Mouse (Mus musculus) gastrocnemius, adult 18-20 months (tissue): ENCODE measurements around the gene Ash1l. TPM values are rescaled to one million over a fixed set of nuclear protein-coding genes. Genes with fewer than 3 reads are reported as not detected.

ENCODE experiments used
- DNase-seq: peaks from one replicate; pipeline ENCODE4 v3.0.0; 2021; ENCODE audit warnings: low spot score
- total RNA-seq, 2 experiments: library from RNA; stranded (reverse); gene quantifications; 2 replicates each; pipeline ENCODE4 v1.2.3; 2021

The Ash1l gene
- total RNA-seq, 2 experiments from 2014 or later, result 31.0 to 33.3 TPM

- no peak for DNase-seq
These were observed 141.5 kb downstream of the Ash1l start for GRCm38 (mm10) chr3:89091811-89092508.

- no peak for DNase-seq
These were observed 142.2 kb downstream of the Ash1l start for GRCm38 (mm10) chr3:89092509-89093090.

- peak; percentile 84 for DNase-seq
These were observed 142.8 kb downstream of the Ash1l start, which contains the start of gene Rusc1 for GRCm38 (mm10) chr3:89093175-89093574. Gene Rusc1 (minus strand): TSS chr3:89093311.

- DNase-seq, result no peak
These were observed 143.6 kb downstream of the Ash1l start for GRCm38 (mm10) chr3:89094021-89094420.

DNA sequence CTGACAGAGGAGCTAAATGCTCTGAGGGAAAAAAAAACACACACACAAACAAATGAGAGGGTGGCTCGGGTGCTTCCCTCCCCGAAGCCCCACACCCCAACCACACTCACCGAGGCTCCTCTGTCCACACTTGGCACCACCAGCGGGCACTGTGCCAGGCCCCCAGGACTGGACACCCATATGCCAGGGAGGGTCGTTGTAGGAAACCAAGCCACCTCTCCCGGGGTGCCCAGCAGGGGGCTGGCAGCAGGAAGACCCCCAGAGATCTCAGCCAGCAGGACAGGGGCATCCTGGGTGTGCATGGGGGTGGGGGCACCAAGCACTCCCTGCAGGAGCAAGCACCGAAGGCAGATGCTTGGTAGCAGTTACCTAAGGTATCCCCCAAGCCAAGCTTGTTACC is 150.4 kb downstream of the Ash1l start, which contains the start of gene Gm43738:
Gene Gm43738 (minus strand): TSS at position 289 of the 400 bp plus-strand sequence.
- no peak for DNase-seq

- no peak for DNase-seq
These were observed 151.0 kb downstream of the Ash1l start for GRCm38 (mm10) chr3:89101459-89101811.

DNA sequence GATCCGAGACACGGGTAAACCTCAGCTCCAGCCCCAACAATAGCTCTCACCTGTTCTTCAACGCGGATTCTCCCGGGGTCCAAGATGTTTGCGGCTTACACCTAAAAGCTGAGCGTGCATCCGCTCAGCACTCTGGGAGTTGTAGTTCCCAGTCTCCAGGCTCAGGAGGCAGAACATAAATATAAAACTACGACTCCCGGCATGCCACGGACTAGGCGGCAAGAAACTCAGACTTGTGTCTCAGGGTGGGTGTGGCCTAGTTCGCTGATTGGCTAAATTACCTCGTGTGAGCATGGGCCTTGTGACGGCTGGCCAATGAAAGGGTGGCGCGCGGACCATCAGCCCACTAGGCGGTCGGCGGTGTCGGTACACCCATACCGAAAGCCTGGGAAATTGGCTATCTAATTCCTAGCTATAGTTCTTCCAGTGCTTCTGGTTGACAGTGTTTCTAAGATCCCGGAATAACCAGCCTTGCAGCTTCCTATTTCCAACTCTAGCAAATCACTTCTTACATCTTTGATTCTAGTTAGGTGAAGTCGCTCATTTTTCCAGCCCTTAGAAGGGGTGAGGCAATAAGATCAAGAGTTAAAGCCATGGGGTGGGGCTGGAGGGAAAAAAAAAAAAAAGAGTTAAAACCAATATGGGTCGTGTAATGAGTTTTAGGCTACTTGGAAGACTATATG is 151.5 kb downstream of the Ash1l start, which contains the start of gene Fdps:
Gene Fdps (minus strand): TSS at position 148 of the 683 bp plus-strand sequence.
- DNase-seq, result peak; percentile 98

GRCm38 (mm10) chr3:89102495-89103290 is 152.3 kb downstream of the Ash1l start:
- no peak for DNase-seq

- DNase-seq, result no peak
These were observed 152.8 kb downstream of the Ash1l start for GRCm38 (mm10) chr3:89103291-89103595.

GRCm38 (mm10) chr3:89106881-89107280 is 156.5 kb downstream of the Ash1l start:
- no peak for DNase-seq

GRCm38 (mm10) chr3:89107545-89107944 is 157.1 kb downstream of the Ash1l start:
- DNase-seq, result no peak

GRCm38 (mm10) chr3:89108146-89108545 is 157.7 kb downstream of the Ash1l start:
- no peak for DNase-seq

DNA sequence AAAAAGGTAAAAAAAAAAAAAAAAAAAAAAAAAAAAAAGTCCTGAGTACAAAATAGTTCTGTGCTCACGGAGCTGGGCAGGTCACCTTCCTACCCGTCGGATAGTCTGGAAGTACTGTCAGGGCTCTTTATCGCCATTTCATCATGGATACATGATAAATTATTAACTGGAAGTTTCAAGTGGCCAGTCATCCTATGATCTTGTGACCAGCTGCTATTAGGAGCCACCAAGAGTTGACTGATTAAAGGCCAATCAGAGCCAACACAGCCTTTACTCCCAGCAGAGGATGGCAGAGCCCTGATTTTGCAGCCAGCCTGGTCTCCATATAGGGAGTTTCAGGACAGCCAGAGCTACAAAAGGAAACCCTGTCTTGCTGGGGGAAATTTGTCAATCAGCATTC is 162.6 kb downstream of the Ash1l start:
- DNase-seq, result no peak

DNA sequence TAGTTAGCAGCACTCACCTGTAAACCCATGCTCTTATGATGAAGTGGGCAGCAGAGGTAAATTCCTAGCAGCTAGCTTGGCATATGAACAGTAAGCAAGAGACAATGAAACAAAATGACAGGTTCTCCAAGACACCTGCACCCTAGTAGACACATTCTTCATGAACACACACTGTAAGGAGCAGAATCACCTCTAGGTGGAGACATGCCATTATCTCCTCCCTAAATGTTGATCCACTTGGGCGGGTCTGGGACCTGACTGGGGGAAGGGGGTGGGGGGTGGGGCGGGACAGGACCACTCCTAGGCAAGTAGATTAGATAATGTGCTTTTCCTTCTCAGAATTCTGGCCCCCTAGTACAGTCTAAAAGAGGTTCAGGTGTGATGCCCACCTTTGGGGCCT is 165.1 kb downstream of the Ash1l start:
- DNase-seq, result no peak

DNA sequence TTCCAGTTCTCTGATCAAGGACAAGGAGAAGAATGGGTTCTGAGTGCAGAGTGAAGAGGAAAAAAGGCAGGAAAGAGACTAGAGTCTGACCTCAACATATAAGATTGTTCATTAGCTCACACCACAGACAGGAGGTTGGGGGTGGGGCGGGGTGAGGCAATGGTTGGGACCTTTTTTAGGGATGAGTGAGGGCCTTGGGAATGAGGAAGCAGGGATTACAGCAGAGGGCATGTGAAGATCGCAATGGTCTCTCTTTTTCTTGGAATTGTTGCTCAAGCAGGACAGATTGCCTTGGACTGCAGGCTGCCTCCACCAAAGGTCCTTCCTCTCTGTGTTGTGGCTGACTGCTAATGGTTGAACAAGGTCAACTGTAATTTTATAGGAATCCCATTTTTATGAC is 172.9 kb downstream of the Ash1l start:
- peak; percentile 49 for DNase-seq

DNA sequence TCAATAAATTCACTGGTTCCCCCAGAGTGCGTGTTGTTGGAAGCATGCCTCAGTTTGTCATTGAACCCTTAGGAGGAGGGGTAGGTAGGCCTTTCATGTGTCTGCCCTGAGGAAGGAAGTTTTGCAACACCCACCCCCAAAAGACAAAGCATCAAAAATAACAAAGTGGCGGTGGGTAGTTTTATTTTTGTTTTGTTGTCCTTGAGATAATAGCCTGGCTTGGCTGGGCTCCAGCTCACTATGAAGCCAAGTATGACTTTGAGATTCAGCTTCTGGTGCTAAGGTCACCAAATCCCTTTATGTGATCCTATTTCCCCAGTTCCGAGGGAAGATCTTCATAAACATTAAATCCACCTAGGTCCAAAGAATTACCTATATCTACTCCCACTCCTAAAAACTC is 173.8 kb downstream of the Ash1l start:
- DNase-seq, result no peak

DNA sequence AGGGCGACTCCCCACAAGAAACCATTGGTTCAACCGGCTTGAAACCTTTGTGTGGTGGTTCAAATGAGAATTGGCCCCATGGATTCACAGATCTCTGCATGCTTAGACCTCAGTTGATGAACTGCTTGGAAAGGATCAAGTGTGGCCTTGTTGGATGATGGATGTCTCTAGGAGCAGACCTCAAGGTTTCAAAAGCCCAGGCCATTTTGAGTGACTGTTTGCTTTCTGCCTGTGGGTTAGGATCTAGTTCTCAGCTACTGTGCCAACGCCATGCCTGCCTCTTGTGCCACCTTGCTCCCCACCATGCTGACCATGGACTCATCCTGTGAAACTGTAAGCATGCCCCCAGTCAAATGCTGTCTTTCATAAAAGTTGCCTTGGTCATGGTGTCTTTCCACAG is 175.6 kb downstream of the Ash1l start:
- no peak for DNase-seq

Other genes starting within 250 kb of the Ash1l start
- gene Rit1, start 233.8 kb upstream of the Ash1l start, total RNA-seq, result 10 to 100 TPM; 18.0 to 22.4 TPM
- gene Syt11, start 175.5 kb upstream of the Ash1l start, total RNA-seq, result 1 to 10 TPM; 3.7 to 4.6 TPM
- gene Gon4l, start 115.4 kb upstream of the Ash1l start, total RNA-seq, result 10 to 100 TPM; 13.4 to 13.7 TPM
- 1 to 10 TPM; 6.7 to 8.4 TPM for gene Msto1, start 36.6 kb upstream of the Ash1l start, total RNA-seq
- 10 to 100 TPM; 64.8 to 74.2 TPM for gene Dap3, start 559 bp downstream of the Ash1l start, total RNA-seq
- 10 to 100 TPM; 15.4 to 20.2 TPM for gene Rusc1, start 142.7 kb downstream of the Ash1l start, total RNA-seq
- not detected for gene Gm43738, start 150.5 kb downstream of the Ash1l start, total RNA-seq
- gene Fdps, start 151.3 kb downstream of the Ash1l start, total RNA-seq, result 10 to 100 TPM; 27.2 to 27.8 TPM
- not detected for gene Pklr, start 185.5 kb downstream of the Ash1l start, total RNA-seq
- gene Hcn3, start 209.6 kb downstream of the Ash1l start, total RNA-seq, result under 1 TPM; 0.14 to 0.26 TPM
- gene Clk2, start 214.2 kb downstream of the Ash1l start, total RNA-seq, result 10 to 100 TPM; 16.6 to 18.6 TPM
- 10 to 100 TPM; 37.8 to 38.4 TPM for gene Scamp3, start 226.9 kb downstream of the Ash1l start, total RNA-seq
- gene Fam189b, start 232.5 kb downstream of the Ash1l start, total RNA-seq, result 10 to 100 TPM; 16.5 to 22.2 TPM